Mouse (Mus musculus): ENCODE measurements around the gene Agbl3.

Gene Agbl3

DNA sequence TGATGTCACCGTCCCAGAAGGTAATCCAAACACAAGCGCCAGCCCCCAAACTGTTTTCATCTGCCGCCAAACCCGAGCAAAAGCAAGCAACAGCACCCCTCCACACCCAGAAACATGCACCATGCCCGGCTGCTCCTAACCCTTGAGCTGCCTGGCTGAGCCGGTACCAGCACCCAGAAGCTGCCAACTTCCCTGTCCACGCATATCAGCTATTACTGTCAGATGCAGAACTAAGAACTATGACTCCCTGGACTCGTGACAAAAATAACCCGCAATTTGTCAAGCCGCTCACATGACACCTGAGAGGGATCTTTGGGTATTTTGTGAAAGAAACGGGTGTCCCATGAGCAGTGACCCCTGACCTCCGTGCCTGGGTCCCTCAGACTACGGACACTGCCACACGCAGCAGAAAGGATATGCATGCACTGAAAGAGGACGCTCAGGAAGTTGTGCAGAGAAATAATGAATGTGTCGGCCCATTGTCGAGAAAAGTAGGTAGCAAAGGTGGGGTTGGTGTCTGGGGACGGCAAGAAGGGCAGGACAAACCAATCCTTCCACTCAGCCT lies 127.5 kb downstream of the Agbl3 start:
- DNase-seq, result no peak
